Mouse (Mus musculus) intestine, postnatal 0 days (tissue): ENCODE data around the gene Ppp1r27. TPM values are rescaled to one million over a fixed set of nuclear protein-coding genes. Genes with fewer than 3 reads are reported as not detected.

Source experiments
- ATAC-seq: fragments of 200-750 bp; cut with Nextera tagmentation; 2 replicates; pipeline ENCODE4 v1.8.0; 2017; ENCODE audit warnings: mild to moderate bottlenecking, moderate TSS enrichment, moderate library complexity
- H3K27ac ChIP-seq: fragments of 300-500 bp; sonication (generic); 2 replicates; pipeline ENCODE4 v1.5.1; 2014; ENCODE audit warnings: mild to moderate bottlenecking, low read depth, low read length, moderate library complexity
- H3K27me3 ChIP-seq: fragments of 300-500 bp; sonication (generic); replicated peaks from 2 replicates; pipeline ENCODE4 v1.6.1; 2014; ENCODE audit warnings: low read length, mixed read lengths; ENCODE audit not compliant: control insufficient read depth, insufficient read depth
- H3K36me3 ChIP-seq: fragments of 300-500 bp; sonication (generic); 2 replicates; pipeline ENCODE4 v1.6.1; 2014; ENCODE audit warnings: mild to moderate bottlenecking, moderate library complexity; ENCODE audit not compliant: control insufficient read depth, insufficient read depth
- H3K4me1 ChIP-seq: fragments of 300-500 bp; sonication (generic); replicated peaks from 2 replicates; pipeline ENCODE4 v1.6.1; 2014; ENCODE audit warnings: antibody characterized with exemption, low read length, mixed read lengths; ENCODE audit not compliant: control insufficient read depth, insufficient read depth
- H3K4me2 ChIP-seq: fragments of 300-500 bp; sonication (generic); replicated peaks from 2 replicates; pipeline ENCODE4 v1.6.1; 2014; ENCODE audit warnings: low read depth, mild to moderate bottlenecking, moderate library complexity
- H3K4me3 ChIP-seq: fragments of 300-500 bp; sonication (generic); 2 replicates; pipeline ENCODE4 v1.5.1; 2014; ENCODE audit warnings: low read depth, low read length
- H3K9ac ChIP-seq: fragments of 300-500 bp; sonication (generic); 2 replicates; pipeline ENCODE4 v1.6.1; 2014; ENCODE audit warnings: mild to moderate bottlenecking, low read depth, low read length
- H3K9me3 ChIP-seq: fragments of 300-500 bp; sonication (generic); 2 replicates; pipeline ENCODE4 v1.6.1; 2016; ENCODE audit warnings: mixed run types; ENCODE audit not compliant: control insufficient read depth
- CTCF ChIP-seq: sonication (generic); IDR thresholded peaks from 2 replicates; pipeline ENCODE4 v1.5.1; 2016; ENCODE audit warnings: low read depth, mild to moderate bottlenecking, control low read depth, antibody characterized with exemption, moderate library complexity
- WGBS: fragments of 180-500 bp; shearing (Covaris S2); extraction: QIAGEN DNeasy Blood & Tissue Kit; methylation state at CpG from one replicate; pipeline ENCODE4 v1.1.7; 2014; 5-methylcytosine and 5-hydroxymethylcytosine counted together
- polyA plus RNA-seq: library from polyadenylated mRNA; unstranded; fragments of >200 nt; fragmentation: Nextera tagmentation; extraction: Ambion mirVana; gene quantifications from 2 replicates; pipeline ENCODE4 v1.2.1, GENCODE M21; 2015

Gene Ppp1r27
- polyA plus RNA-seq, 1 experiment from 2014 or later: 1.4 TPM

GRCm38 (mm10) chr11:120534093-120534492, 16.8 kb downstream of the Ppp1r27 start:
- Histone ChIP-seq H3K9ac (no peak overlapping the region), H3K4me3 (no peak overlapping the region), H3K27me3 (peaks cover 43% of the 10 kb centered on the region), H3K4me1 (peaks cover 8% of the 10 kb centered on the region; the same call in 1 of the 2 replicates), H3K36me3 (no peaks in the 10 kb centered on the region), H3K9me3 (no peaks in the 10 kb centered on the region), H3K4me2 (no peak overlapping the region), H3K27ac (no peak overlapping the region)
- 84% methylated on average over 8 of the region's 8 CpGs for WGBS
- no peak for TF ChIP-seq CTCF
- no peak for ATAC-seq

GRCm38 (mm10) chr11:120531646-120532045, 19.3 kb downstream of the Ppp1r27 start:
- peaks cover 50% of the 10 kb centered on the region for H3K27me3 ChIP-seq
- WGBS: 28% methylated on average over 9 of the region's 9 CpGs
- TF ChIP-seq CTCF: no peak

GRCm38 (mm10) chr11:120530085-120530964, 20.6 kb downstream of the Ppp1r27 start, which contains the start of gene Gcgr:
Gcgr (plus strand) TSS chr11:120530699.
- Histone ChIP-seq H3K27me3 (peaks cover 50% of the 10 kb centered on the region), H3K4me1 (peaks cover 5% of the 10 kb centered on the region; the same call in 1 of the 2 replicates), H3K4me2 (peak within 1 kb of the TSS; percentile 70), H3K9me3 (no peaks in the 10 kb centered on the region), H3K4me3 (peak within 1 kb of the TSS; percentile 42), H3K9ac (peak within 1 kb of the TSS; percentile 48), H3K27ac (no peak within 1 kb of the TSS), H3K36me3 (no peaks in the 10 kb centered on the region)
- 12% methylated on average over 52 of the region's 62 CpGs for WGBS
- no peak for ATAC-seq
- no peak for TF ChIP-seq CTCF

More at GRCm38 (mm10) chr11:120531646-120532045, 19.3 kb downstream of the Ppp1r27 start:
- Histone ChIP-seq H3K4me3 (no peak overlapping the region), H3K4me2 (no peak overlapping the region), H3K27ac (no peak overlapping the region), H3K9me3 (no peaks in the 10 kb centered on the region), H3K9ac (no peak overlapping the region), H3K36me3 (no peaks in the 10 kb centered on the region), H3K4me1 (peaks cover 5% of the 10 kb centered on the region; the same call in 1 of the 2 replicates)
- no peak for ATAC-seq

GRCm38 (mm10) chr11:120528903-120529302, 22.0 kb downstream of the Ppp1r27 start:
- Histone ChIP-seq H3K9me3 (no peaks in the 10 kb centered on the region), H3K4me3 (no peak overlapping the region), H3K27ac (no peak overlapping the region), H3K27me3 (peaks cover 45% of the 10 kb centered on the region), H3K9ac (no peak overlapping the region; the same call in 1 of the 2 replicates), H3K4me1 (peaks cover 5% of the 10 kb centered on the region; the same call in 1 of the 2 replicates), H3K4me2 (no peak overlapping the region), H3K36me3 (no peaks in the 10 kb centered on the region)
- no peak for TF ChIP-seq CTCF
- no peak for ATAC-seq
- 65% methylated on average over 4 of the region's 4 CpGs for WGBS

GRCm38 (mm10) chr11:120527690-120528354, 23.1 kb downstream of the Ppp1r27 start:
- H3K4me1 ChIP-seq: peaks cover 5% of the 10 kb centered on the region; the same call in 1 of the 2 replicates
- no peaks in the 10 kb centered on the region for H3K36me3 ChIP-seq
- no peaks in the 10 kb centered on the region for H3K9me3 ChIP-seq
- H3K27ac ChIP-seq: no peak overlapping the region
- no peak for ATAC-seq
- 72% methylated on average over 9 of the region's 9 CpGs for WGBS
- no peak for TF ChIP-seq CTCF
- no peak overlapping the region for H3K4me3 ChIP-seq
- H3K9ac ChIP-seq: no peak overlapping the region
- H3K27me3 ChIP-seq: peaks cover 37% of the 10 kb centered on the region
- H3K4me2 ChIP-seq: no peak overlapping the region

- H3K4me2 ChIP-seq: no peak overlapping the region
- no peak for TF ChIP-seq CTCF
These were observed 25.0 kb downstream of the Ppp1r27 start for GRCm38 (mm10) chr11:120525959-120526358.

More at GRCm38 (mm10) chr11:120525959-120526358, 25.0 kb downstream of the Ppp1r27 start:
- H3K27ac ChIP-seq: no peak overlapping the region
- WGBS: 84% methylated on average over 2 of the region's 2 CpGs
- H3K4me3 ChIP-seq: no peak overlapping the region
- H3K27me3 ChIP-seq: peaks cover 19% of the 10 kb centered on the region
- peaks cover 3% of the 10 kb centered on the region; the same call in 1 of the 2 replicates for H3K4me1 ChIP-seq
- no peak for ATAC-seq
- no peaks in the 10 kb centered on the region for H3K36me3 ChIP-seq
- H3K9me3 ChIP-seq: no peaks in the 10 kb centered on the region
- H3K9ac ChIP-seq: no peak overlapping the region
